Mouse (Mus musculus) mouse trophoblast stem cell (cell line): ENCODE measurements around the gene Chd5.

ENCODE experiments used
- in situ Hi-C, 2 experiments: fragments of 300-500 bp; cut with MseI, MboI; formaldehyde crosslinking; loops; 2 replicates in 1 of 2; 3 replicates in 1 of 2; pipeline ENCODE4 v1.15.1; 2025

Gene Chd5

GRCm38 (mm10) chr4:152338419-152339292, at the start of gene Chd5:
Gene Chd5 (plus strand): TSS chr4:152338651.
- in situ Hi-C loops: loop anchor here in 1 of 2 experiments (25.0 kb wide), 1 partner anchor 1624 kb away; the partner anchor contains the start of gene A430005L14Rik

GRCm38 (mm10) chr4:152290385-152290784, 48.1 kb upstream of the Chd5 start:
- in situ Hi-C loops: loop anchor here in 1 of 2 experiments (5.0 kb wide), 1 partner anchor 118 kb away; no protein-coding TSS in a partner anchor

GRCm38 (mm10) chr4:152290991-152291390, 47.5 kb upstream of the Chd5 start:
- in situ Hi-C loops: loop anchor here in 1 of 2 experiments (5.0 kb wide), 1 partner anchor 119 kb away; no protein-coding TSS in a partner anchor

- in situ Hi-C loops: loop anchor here in 1 of 2 experiments (5.0 kb wide), 1 partner anchor 119 kb away; no protein-coding TSS in a partner anchor
Measured at GRCm38 (mm10) chr4:152291562-152291961, 46.9 kb upstream of the Chd5 start, which contains the start of gene Hes3. Gene Hes3 (minus strand): TSS chr4:152291662.

GRCm38 (mm10) chr4:152292102-152292765, 46.2 kb upstream of the Chd5 start:
- in situ Hi-C loops: loop anchor here in 1 of 2 experiments (5.0 kb wide), 1 partner anchor 120 kb away; no protein-coding TSS in a partner anchor

GRCm38 (mm10) chr4:152294188-152294929, 44.1 kb upstream of the Chd5 start:
- in situ Hi-C loops: loop anchor here in 1 of 2 experiments (5.0 kb wide), 1 partner anchor 122 kb away; no protein-coding TSS in a partner anchor

- in situ Hi-C loops: no loop called here
Measured at GRCm38 (mm10) chr4:152295916-152296315, 42.5 kb upstream of the Chd5 start.

- in situ Hi-C loops: no loop called here
Measured at GRCm38 (mm10) chr4:152296371-152296770, 42.1 kb upstream of the Chd5 start.

- in situ Hi-C loops: no loop called here
Measured at GRCm38 (mm10) chr4:152296874-152297861, 41.3 kb upstream of the Chd5 start, which contains the start of gene Icmt. Gene Icmt (plus strand): TSS chr4:152297227.

GRCm38 (mm10) chr4:152298836-152299235, 39.6 kb upstream of the Chd5 start:
- in situ Hi-C loops: no loop called here

GRCm38 (mm10) chr4:152300375-152300774, 38.1 kb upstream of the Chd5 start:
- in situ Hi-C loops: no loop called here

- in situ Hi-C loops: no loop called here
Measured at GRCm38 (mm10) chr4:152302012-152302411, 36.4 kb upstream of the Chd5 start.

GRCm38 (mm10) chr4:152303172-152303571, 35.3 kb upstream of the Chd5 start:
- in situ Hi-C loops: no loop called here

- in situ Hi-C loops: no loop called here
Measured at GRCm38 (mm10) chr4:152304685-152305084, 33.8 kb upstream of the Chd5 start.

- in situ Hi-C loops: no loop called here
Measured at GRCm38 (mm10) chr4:152305991-152306390, 32.5 kb upstream of the Chd5 start.

- in situ Hi-C loops: no loop called here
Measured at GRCm38 (mm10) chr4:152307542-152307941, 30.9 kb upstream of the Chd5 start.

GRCm38 (mm10) chr4:152312186-152312585, 26.3 kb upstream of the Chd5 start:
- in situ Hi-C loops: no loop called here

- in situ Hi-C loops: no loop called here
Measured at GRCm38 (mm10) chr4:152313211-152313632, 25.2 kb upstream of the Chd5 start.

- in situ Hi-C loops: no loop called here
Measured at GRCm38 (mm10) chr4:152313934-152314333, 24.5 kb upstream of the Chd5 start.
